Mouse (Mus musculus): ENCODE results near the gene Ssbp4. TPM values are rescaled to one million over a fixed set of nuclear protein-coding genes. Genes with fewer than 3 reads are reported as not detected.
A peak's percentile ranks its signal among the peaks of the same experiment; 100 is the strongest.

Gene Ssbp4
- total RNA-seq, 2 experiments from 2014 or later = 270 to 302 TPM

GRCm38 (mm10) chr8:70609849-70610795, 1.4 kb upstream of the Ssbp4 start:
- intact Hi-C loops (cut with DNase I) = loop anchor here (1.0 to 5.0 kb wide), 2 partner anchors 19 to 47 kb away; no protein-coding TSS in a partner anchor
- DNase-seq (ENCODE audit: low spot score in 2 of 2) = peak; percentile 90 to 96

GRCm38 (mm10) chr8:70609368-70609848, 736 bp upstream of the Ssbp4 start:
- intact Hi-C loops (cut with DNase I) = no loop called here
- DNase-seq (ENCODE audit: low spot score in 2 of 2) = peak; percentile 72 to 91

- intact Hi-C loops (cut with DNase I) = no loop called here
- peak; percentile 67 to 76 for DNase-seq (ENCODE audit: low spot score in 2 of 2)
Measured at GRCm38 (mm10) chr8:70607898-70608748, 549 bp downstream of the Ssbp4 start.

GRCm38 (mm10) chr8:70607603-70607897, 1.1 kb downstream of the Ssbp4 start:
- intact Hi-C loops (cut with DNase I) = no loop called here
- no peak for DNase-seq (ENCODE audit: low spot score in 2 of 2)

GRCm38 (mm10) chr8:70606780-70607602, 1.7 kb downstream of the Ssbp4 start:
- intact Hi-C loops (cut with DNase I) = no loop called here
- no peak for DNase-seq (ENCODE audit: low spot score in 2 of 2)

- DNase-seq (ENCODE audit: low spot score in 2 of 2) = no peak
- intact Hi-C loops (cut with DNase I) = no loop called here
Measured at GRCm38 (mm10) chr8:70605871-70606779, 2.5 kb downstream of the Ssbp4 start.

- no peak for DNase-seq (ENCODE audit: low spot score in 2 of 2)
- intact Hi-C loops (cut with DNase I) = no loop called here
Measured at GRCm38 (mm10) chr8:70604558-70604957, 4.1 kb downstream of the Ssbp4 start.

GRCm38 (mm10) chr8:70602139-70602811, 6.4 kb downstream of the Ssbp4 start:
- intact Hi-C loops (cut with DNase I) = no loop called here
- DNase-seq (ENCODE audit: low spot score in 2 of 2) = no peak

- intact Hi-C loops (cut with DNase I) = no loop called here
- peak; percentile 88 to 91 for DNase-seq (ENCODE audit: low spot score in 2 of 2)
Measured at GRCm38 (mm10) chr8:70601271-70601649, 7.4 kb downstream of the Ssbp4 start.

- intact Hi-C loops (cut with DNase I) = no loop called here
- DNase-seq (ENCODE audit: low spot score in 2 of 2) = no peak
Measured at GRCm38 (mm10) chr8:70600473-70601270, 8.0 kb downstream of the Ssbp4 start.

GRCm38 (mm10) chr8:70599507-70600290, 9.0 kb downstream of the Ssbp4 start:
- DNase-seq (ENCODE audit: low spot score in 2 of 2) = no peak
- intact Hi-C loops (cut with DNase I) = no loop called here

GRCm38 (mm10) chr8:70598722-70599121, 9.9 kb downstream of the Ssbp4 start:
- intact Hi-C loops (cut with DNase I) = no loop called here
- DNase-seq (ENCODE audit: low spot score in 2 of 2) = peak in 1 of 2 experiments; percentile 83

GRCm38 (mm10) chr8:70598283-70598682, 10.4 kb downstream of the Ssbp4 start:
- DNase-seq (ENCODE audit: low spot score in 2 of 2) = peak; percentile 84 to 86
- intact Hi-C loops (cut with DNase I) = no loop called here

GRCm38 (mm10) chr8:70597417-70598272, 11.0 kb downstream of the Ssbp4 start:
- no peak for DNase-seq (ENCODE audit: low spot score in 2 of 2)
- intact Hi-C loops (cut with DNase I) = no loop called here

- intact Hi-C loops (cut with DNase I) = no loop called here
- peak in 1 of 2 experiments; percentile 54 for DNase-seq (ENCODE audit: low spot score in 2 of 2)
Measured at GRCm38 (mm10) chr8:70596775-70597416, 11.8 kb downstream of the Ssbp4 start.

Data from left cerebral cortex, postnatal 14 days (tissue).